ENCODE assay signal across 19 mouse cellular contexts in genomic region chr7:49105501-49105900, GRCm38 (mm10).
DNase-seq lines count a peak whose midpoint lies in the region; ATAC-seq and TF ChIP-seq lines count a peak whose summit lies in the region.
"Had no signal": no experiment of that assay in that cellular context is flagged by ENCODE, and none has a peak within 500 bp of the region (broad histone marks: within the 10 kb centered on the region; RNA-seq: fewer than 3 reads in every experiment).

No protein-coding gene starts in this region.

- ATAC-seq in forebrain, embryonic 12.5 days (ENCODE audit: low FRiP score): 0 out of 2 replicates have a peak, but pooled peaks have one; percentile 23
- ATAC-seq in forebrain, embryonic 11.5 days (replicated peaks; ENCODE audit: low FRiP score): no peak
- no peak for ATAC-seq in midbrain, postnatal 0 days (ENCODE audit: low FRiP score)
- no peak for ATAC-seq in hindbrain, postnatal 0 days
- peak; percentile 56 for ATAC-seq in neural tube, embryonic 13.5 days (ENCODE audit: low read depth)

- H3K9me3 ChIP-seq in forebrain, embryonic 12.5 days: no peaks in the 10 kb centered on the region
- no peaks in the 10 kb centered on the region for H3K9me3 ChIP-seq in forebrain, embryonic 11.5 days (ENCODE audit: control insufficient read depth, low read length)
- H3K9me3 ChIP-seq in midbrain, embryonic 10.5 days (replicated peaks): no peaks in the 10 kb centered on the region
- H3K9me3 ChIP-seq in midbrain, postnatal 0 days (ENCODE audit: low read length): no peaks in the 10 kb centered on the region
- no peaks in the 10 kb centered on the region for H3K9me3 ChIP-seq in hindbrain, postnatal 0 days (ENCODE audit: low read length)
- no peaks in the 10 kb centered on the region for H3K9me3 ChIP-seq in neural tube, embryonic 13.5 days
- H3K9me3 ChIP-seq: forebrain, embryonic 15.5 days; heart, embryonic 15.5 days had no signal

- H3K9ac ChIP-seq in forebrain, embryonic 12.5 days: no peak overlapping the region
- H3K9ac ChIP-seq in forebrain, embryonic 11.5 days (ENCODE audit: low read length): no peak overlapping the region
- no peak overlapping the region for H3K9ac ChIP-seq in midbrain, postnatal 0 days (replicated peaks; ENCODE audit: low read length, poor library complexity, severe bottlenecking)
- no peak overlapping the region for H3K9ac ChIP-seq in hindbrain, postnatal 0 days (replicated peaks; ENCODE audit: low read length)
- H3K9ac ChIP-seq in neural tube, embryonic 13.5 days: no peak overlapping the region
- H3K9ac ChIP-seq: forebrain, embryonic 15.5 days; heart, embryonic 15.5 days; lung, embryonic 14.5 days had no signal

- DNase-seq in forebrain, embryonic 11.5 days (ENCODE audit: low spot score): no peak
- DNase-seq in midbrain, embryonic 10.5 days (ENCODE audit: low spot score): no peak
- no peak for DNase-seq in midbrain, postnatal 0 days (ENCODE audit: low spot score)
- peak; percentile 51 for DNase-seq in hindbrain, postnatal 0 days (ENCODE audit: low spot score)
- no peak for DNase-seq in lung, postnatal 36 days
- no peak for DNase-seq in natural killer cell, adult 2 months (ENCODE audit: low spot score in 2 of 2)
- DNase-seq: adrenal gland, postnatal 14 days; B cell, adult 2 months; gastrocnemius, adult 2 months; heart, adult 11 months; kidney, adult 11 months; lung, embryonic 14.5 days had no signal

- peaks cover 76% of the 10 kb centered on the region for H3K27me3 ChIP-seq in forebrain, embryonic 12.5 days
- peaks cover 35% of the 10 kb centered on the region for H3K27me3 ChIP-seq in forebrain, embryonic 11.5 days (ENCODE audit: control insufficient read depth, insufficient read depth, low read length)
- H3K27me3 ChIP-seq in midbrain, embryonic 10.5 days (ENCODE audit: low read depth, poor library complexity, severe bottlenecking): peaks cover 83% of the 10 kb centered on the region
- no peaks in the 10 kb centered on the region for H3K27me3 ChIP-seq in midbrain, postnatal 0 days (ENCODE audit: insufficient read depth, low read length)
- no peaks in the 10 kb centered on the region for H3K27me3 ChIP-seq in hindbrain, postnatal 0 days (ENCODE audit: insufficient read depth, low read length)
- no peaks in the 10 kb centered on the region for H3K27me3 ChIP-seq in neural tube, embryonic 13.5 days
- H3K27me3 ChIP-seq: forebrain, embryonic 15.5 days; heart, embryonic 15.5 days had no signal

- WGBS in forebrain, embryonic 12.5 days: 60% methylated on average over 2 of the region's 2 CpGs
- 74% methylated on average over 2 of the region's 2 CpGs for WGBS in forebrain, embryonic 11.5 days
- whole genome bisulfite sequencing in midbrain, embryonic 10.5 days: 65% methylated on average over 2 of the region's 2 CpGs
- WGBS in midbrain, postnatal 0 days: 33% methylated on average over 2 of the region's 2 CpGs
- WGBS in hindbrain, postnatal 0 days: 24% methylated on average over 2 of the region's 2 CpGs
- WGBS in neural tube, embryonic 13.5 days: 27% methylated on average over 2 of the region's 2 CpGs

- no peak for TF ChIP-seq CTCF in midbrain, postnatal 0 days (IDR thresholded peaks at IDR 0.05)
- no peak for TF ChIP-seq CTCF in hindbrain, postnatal 0 days (IDR thresholded peaks at IDR 0.05; ENCODE audit: low read depth)

- 0 out of 2 replicates have a peak overlapping the region, but pooled peaks have one; percentile 47 for H3K27ac ChIP-seq in forebrain, embryonic 12.5 days
- no peak overlapping the region for H3K27ac ChIP-seq in forebrain, embryonic 11.5 days (ENCODE audit: low read depth, low read length)
- H3K27ac ChIP-seq in midbrain, embryonic 10.5 days (replicated peaks): peak overlapping the region; percentile 80
- H3K27ac ChIP-seq in midbrain, postnatal 0 days (ENCODE audit: low read depth, low read length): no peak overlapping the region
- H3K27ac ChIP-seq in hindbrain, postnatal 0 days: no peak overlapping the region
- H3K27ac ChIP-seq in neural tube, embryonic 13.5 days (replicated peaks): peak overlapping the region; percentile 57
- H3K27ac ChIP-seq: forebrain, embryonic 15.5 days; gastrocnemius, adult 2 months; kidney, postnatal 0 days; macrophage; stomach, postnatal 0 days had no signal

- no peaks in the 10 kb centered on the region for H3K36me3 ChIP-seq in forebrain, embryonic 12.5 days (replicated peaks)
- H3K36me3 ChIP-seq in forebrain, embryonic 11.5 days (ENCODE audit: control insufficient read depth, insufficient read depth, low read length): no peaks in the 10 kb centered on the region
- no peaks in the 10 kb centered on the region for H3K36me3 ChIP-seq in midbrain, embryonic 10.5 days
- H3K36me3 ChIP-seq in midbrain, postnatal 0 days (ENCODE audit: insufficient read depth, low read length): no peaks in the 10 kb centered on the region
- H3K36me3 ChIP-seq in hindbrain, postnatal 0 days (ENCODE audit: insufficient read depth, low read length): no peaks in the 10 kb centered on the region
- H3K36me3 ChIP-seq in neural tube, embryonic 13.5 days: no peaks in the 10 kb centered on the region
- H3K36me3 ChIP-seq: forebrain, embryonic 15.5 days; heart, embryonic 15.5 days had no signal

- no peak overlapping the region for H3K4me3 ChIP-seq in forebrain, embryonic 12.5 days (replicated peaks)
- no peak overlapping the region for H3K4me3 ChIP-seq in forebrain, embryonic 11.5 days (ENCODE audit: low read depth, low read length)
- no peak overlapping the region for H3K4me3 ChIP-seq in midbrain, embryonic 10.5 days
- no peak overlapping the region for H3K4me3 ChIP-seq in midbrain, postnatal 0 days (ENCODE audit: low read depth, low read length)
- no peak overlapping the region for H3K4me3 ChIP-seq in hindbrain, postnatal 0 days (ENCODE audit: low read length)
- H3K4me3 ChIP-seq in neural tube, embryonic 13.5 days: no peak overlapping the region
- H3K4me3 ChIP-seq: forebrain, embryonic 15.5 days; gastrocnemius, adult 2 months; heart, embryonic 15.5 days had no signal

- no peak overlapping the region for H3K4me2 ChIP-seq in forebrain, embryonic 12.5 days
- no peak overlapping the region for H3K4me2 ChIP-seq in forebrain, embryonic 11.5 days (ENCODE audit: low read depth, low read length, severe bottlenecking)
- no peak overlapping the region for H3K4me2 ChIP-seq in midbrain, postnatal 0 days (ENCODE audit: low read depth, low read length, poor library complexity, severe bottlenecking)
- no peak overlapping the region for H3K4me2 ChIP-seq in hindbrain, postnatal 0 days (ENCODE audit: low read depth, low read length)
- H3K4me2 ChIP-seq in neural tube, embryonic 13.5 days: no peak overlapping the region
- H3K4me2 ChIP-seq: forebrain, embryonic 15.5 days; heart, embryonic 15.5 days; lung, embryonic 14.5 days had no signal

- peaks cover 46% of the 10 kb centered on the region for H3K4me1 ChIP-seq in forebrain, embryonic 12.5 days
- no peaks in the 10 kb centered on the region; the same call in 1 of the 2 replicates for H3K4me1 ChIP-seq in forebrain, embryonic 11.5 days (replicated peaks; ENCODE audit: control insufficient read depth, insufficient read depth, low read length)
- peaks cover 62% of the 10 kb centered on the region for H3K4me1 ChIP-seq in midbrain, embryonic 10.5 days
- H3K4me1 ChIP-seq in midbrain, postnatal 0 days (ENCODE audit: insufficient read depth, low read length): no peaks in the 10 kb centered on the region
- H3K4me1 ChIP-seq in hindbrain, postnatal 0 days (ENCODE audit: insufficient read depth, low read length): peaks cover 16% of the 10 kb centered on the region
- H3K4me1 ChIP-seq in neural tube, embryonic 13.5 days (replicated peaks): peaks cover 64% of the 10 kb centered on the region

Comparison
In these comparisons a context has a peak if more than half of its experiments do, and no peak if none do; other contexts are left out.
1. ATAC-seq: peak in forebrain, embryonic 12.5 days (single experiment) and neural tube, embryonic 13.5 days (single experiment); none in forebrain, embryonic 11.5 days (single experiment), midbrain, postnatal 0 days (single experiment) and hindbrain, postnatal 0 days (single experiment).
2. H3K27ac ChIP-seq: peak in forebrain, embryonic 12.5 days (single experiment), midbrain, embryonic 10.5 days (single experiment) and neural tube, embryonic 13.5 days (single experiment); none in forebrain, embryonic 11.5 days (single experiment), midbrain, postnatal 0 days (single experiment) and hindbrain, postnatal 0 days (single experiment).